Mouse (Mus musculus): ENCODE measurements around the gene Defb47.

Gene Defb47

DNA sequence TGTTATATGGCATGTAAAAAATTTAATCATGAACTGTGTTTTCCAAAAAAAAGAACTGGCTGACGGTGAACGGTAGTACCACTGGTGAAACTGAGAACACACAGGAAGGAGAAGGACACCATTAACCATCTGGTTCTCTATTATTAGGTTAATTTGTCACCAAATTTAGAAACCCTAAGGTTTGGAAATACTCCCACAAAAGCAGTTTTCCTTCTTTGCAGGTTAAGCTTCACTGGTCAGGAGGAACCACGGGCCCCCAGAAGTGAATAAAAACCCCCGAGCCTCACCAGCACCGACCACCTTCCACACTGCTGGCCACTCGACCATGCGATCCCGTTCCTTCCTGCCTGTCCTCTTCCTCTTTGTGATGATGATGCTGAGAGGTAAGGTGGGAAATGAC lies at the start of gene Defb47:
Defb47 (plus strand) TSS at position 301 of the 400 bp plus-strand sequence.
- DNase-seq (ENCODE audit: low read depth, low spot score), result no peak

DNA sequence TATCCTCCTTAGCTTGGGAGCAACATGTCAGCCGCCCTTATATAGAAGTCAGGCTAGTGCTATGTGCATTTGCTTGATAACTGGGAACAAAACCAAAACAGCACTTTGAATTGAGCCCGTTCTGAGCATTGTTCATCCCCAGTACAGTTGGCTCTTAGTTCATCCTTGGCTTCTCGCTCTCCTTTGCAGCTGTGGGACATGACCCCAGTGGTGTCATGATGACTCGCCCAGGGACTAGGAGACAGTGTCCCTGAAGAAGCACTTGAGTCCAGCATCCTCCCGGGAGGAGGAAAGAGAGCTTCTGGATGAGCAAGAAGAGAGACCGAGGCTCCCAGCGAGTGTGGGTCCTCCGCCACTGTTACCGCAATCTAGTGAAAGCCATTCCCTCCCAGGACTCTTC lies 41.8 kb upstream of the Defb47 start:
- no peak for DNase-seq (ENCODE audit: low read depth, low spot score)

DNA sequence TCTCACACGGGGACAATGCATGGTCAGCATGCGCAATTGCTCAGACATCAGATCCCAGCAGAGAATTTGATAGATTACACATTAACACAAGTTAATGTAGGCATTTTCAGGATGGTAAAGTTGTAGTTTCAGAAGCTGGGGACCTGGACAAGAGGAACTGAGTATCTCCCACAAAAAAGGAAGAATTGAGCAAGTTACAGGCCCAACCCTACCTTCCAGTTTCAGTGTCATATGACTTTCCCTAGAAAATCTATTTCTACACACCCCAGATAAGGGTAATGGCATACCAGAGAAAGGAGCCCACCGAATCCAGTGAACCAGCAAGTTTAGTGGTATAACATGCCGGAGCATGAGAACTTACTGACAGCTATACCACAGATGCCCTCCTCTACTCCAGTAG lies 34.2 kb upstream of the Defb47 start:
- no peak for DNase-seq (ENCODE audit: low read depth, low spot score)

DNA sequence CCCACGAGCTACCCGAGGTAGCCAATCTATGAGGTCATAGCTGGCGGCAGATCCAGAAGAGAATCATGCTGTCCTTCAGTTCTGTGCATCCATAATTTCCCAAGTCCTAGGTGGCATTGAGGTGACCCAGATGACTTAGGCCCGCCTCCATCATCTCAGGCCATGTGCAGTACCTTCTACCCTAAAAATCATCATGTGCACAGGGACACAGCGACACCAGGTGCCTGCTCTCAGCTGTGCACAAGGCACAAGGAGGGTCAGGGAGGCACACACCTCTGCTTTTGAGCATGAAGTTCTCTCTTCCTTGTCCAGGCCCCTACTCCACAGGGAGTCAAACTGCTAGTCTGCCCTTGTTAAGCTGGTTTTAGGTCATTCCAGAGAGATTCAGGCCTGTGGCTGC lies 32.5 kb upstream of the Defb47 start:
- DNase-seq (ENCODE audit: low read depth, low spot score), result peak; percentile 42

DNA sequence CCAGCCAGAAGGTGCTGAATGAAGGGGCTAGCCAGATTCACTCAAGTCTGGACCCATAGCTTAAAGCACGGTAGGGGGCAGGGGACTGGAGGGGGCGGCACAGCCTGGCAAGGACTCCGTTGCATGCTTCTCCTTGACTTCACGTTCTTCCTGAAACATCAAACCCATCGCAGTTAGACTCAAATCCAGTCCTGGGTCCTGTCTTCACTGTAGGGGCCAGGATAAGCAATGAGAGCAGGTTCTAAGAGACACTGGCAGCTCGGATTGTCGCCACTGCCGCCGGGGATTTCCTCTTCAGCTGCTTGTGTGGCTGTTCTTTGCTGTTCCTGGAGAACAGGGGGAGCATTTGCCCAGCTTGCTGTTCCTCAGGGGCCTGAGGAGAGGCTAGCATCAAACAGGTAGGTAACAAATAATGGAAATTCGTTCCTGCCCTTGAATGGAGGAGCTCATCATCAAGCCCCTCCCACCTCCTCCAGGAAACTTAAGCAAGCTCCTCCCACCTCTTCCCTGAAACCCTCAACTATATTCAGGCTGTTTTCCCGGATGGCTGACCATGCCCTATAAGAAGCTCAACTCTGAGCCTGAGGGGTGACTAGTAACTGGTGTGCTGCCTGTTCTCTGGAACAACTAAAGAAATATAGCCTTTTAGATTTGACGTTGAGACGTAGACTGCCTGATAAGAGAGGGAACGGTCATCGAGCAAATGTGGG lies 31.9 kb upstream of the Defb47 start:
- peak; percentile 54 for DNase-seq (ENCODE audit: low read depth, low spot score)

DNA sequence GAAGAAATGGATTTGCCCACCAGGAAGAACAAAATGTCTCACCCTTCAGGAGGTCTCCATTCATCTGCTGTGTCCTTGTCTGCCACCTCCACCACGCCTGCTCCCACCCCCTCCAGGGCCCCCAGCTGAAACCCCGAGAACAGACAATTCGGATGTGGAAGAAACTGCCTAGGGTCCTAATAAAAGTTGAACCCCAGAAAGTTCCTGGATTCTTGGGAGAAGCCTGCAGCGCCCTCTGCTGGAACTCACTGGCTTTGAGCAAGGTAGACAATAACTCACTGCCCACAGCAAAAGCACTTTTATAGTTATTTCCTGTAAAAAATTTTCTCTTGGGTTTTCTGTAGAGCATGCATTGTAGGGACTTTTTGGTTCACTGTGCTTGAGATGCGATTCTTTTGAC lies 22.8 kb upstream of the Defb47 start:
- peak; percentile 61 for DNase-seq (ENCODE audit: low read depth, low spot score)

DNA sequence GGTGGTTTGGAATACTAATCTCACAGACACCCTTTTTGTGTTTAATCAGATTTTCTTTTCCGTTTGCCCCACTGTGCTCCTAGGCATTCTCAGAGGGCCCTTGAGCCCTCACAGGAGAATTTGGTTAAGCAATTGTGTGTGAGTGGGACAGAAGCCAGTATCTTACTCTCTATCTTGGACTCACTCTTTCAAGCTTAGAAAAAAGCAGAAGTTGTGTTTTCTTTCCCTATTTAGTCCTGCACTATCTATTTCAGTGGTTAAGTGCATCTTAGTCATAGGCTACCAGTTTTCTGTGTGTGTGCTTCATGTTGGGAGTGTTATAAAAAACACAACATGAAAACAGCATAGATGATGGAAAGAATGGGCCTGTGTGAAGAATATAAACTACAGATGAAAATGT lies 18.1 kb upstream of the Defb47 start:
- no peak for DNase-seq (ENCODE audit: low read depth, low spot score)

DNA sequence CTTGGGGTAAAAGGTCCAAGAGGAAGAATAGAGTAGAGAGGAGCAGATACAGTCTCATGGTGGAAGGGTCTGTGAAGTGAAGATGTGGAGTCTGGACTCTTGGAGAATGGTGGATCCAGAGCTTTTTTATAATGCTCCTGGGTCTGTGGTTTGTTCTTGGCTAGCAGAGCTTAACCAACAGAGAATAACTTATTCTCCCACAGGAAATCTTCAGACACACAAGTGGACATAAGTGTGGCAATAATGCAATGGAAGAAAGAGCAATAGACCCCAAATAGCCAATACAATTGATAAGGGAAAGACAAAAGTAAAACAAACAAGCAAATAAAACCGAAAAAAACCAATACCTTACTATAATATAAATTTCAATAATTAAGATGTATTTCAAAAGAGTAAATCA lies 13.5 kb upstream of the Defb47 start, which contains the start of gene Defb48:
Defb48 (minus strand) TSS at position 101 of the 400 bp plus-strand sequence.
- no peak for DNase-seq (ENCODE audit: low read depth, low spot score)

DNA sequence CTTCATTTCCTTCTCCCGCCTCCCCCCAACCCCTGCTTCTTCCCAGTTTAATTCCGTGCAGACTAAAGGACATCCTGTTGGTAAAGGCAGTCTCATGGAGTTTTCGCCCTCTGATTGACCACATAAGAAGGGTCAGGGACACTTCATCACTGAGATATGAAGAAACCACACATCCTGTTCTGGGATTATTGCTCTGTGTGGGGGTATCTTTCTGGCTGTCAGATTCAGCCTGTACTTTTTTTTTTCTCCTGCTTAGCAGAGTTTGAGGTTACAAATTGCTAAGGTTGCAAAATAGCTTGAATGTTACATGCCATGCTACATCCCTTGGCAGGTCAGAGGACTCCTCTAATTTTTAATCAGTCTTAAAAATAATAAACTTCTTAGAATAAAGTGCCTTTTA lies 6.6 kb upstream of the Defb47 start:
- DNase-seq (ENCODE audit: low read depth, low spot score), result no peak

DNA sequence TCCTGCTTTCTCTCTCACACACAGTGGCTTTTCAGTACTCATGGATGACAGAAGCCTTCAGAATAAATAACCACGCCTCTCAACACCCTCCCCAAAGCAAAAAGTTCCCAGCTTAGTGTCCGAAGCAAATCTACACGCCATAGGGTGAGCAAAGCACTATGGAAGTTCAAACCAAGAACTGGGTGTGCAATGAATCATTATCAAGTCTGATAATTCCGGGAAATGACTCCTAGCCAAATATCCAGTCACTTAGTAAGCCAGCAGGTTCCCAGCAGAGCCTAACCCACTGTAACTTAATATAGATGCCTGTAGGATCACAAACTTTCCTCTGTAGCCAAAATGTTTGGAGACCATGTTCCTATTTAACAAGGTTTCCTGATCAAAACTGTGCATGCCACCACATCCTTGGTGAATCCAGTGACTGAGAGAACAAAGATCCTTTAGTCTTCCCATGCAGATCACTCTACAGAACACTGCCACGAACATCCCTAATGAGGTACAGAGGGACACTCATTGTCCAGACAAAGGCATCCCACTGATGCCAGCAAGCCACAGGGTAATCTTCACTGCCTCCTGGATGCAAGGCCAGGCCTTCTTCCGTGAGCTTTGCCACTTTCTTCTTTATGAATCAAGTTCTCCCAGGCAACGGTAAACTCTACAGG lies 5.9 kb upstream of the Defb47 start:
- no peak for DNase-seq (ENCODE audit: low read depth, low spot score)

DNA sequence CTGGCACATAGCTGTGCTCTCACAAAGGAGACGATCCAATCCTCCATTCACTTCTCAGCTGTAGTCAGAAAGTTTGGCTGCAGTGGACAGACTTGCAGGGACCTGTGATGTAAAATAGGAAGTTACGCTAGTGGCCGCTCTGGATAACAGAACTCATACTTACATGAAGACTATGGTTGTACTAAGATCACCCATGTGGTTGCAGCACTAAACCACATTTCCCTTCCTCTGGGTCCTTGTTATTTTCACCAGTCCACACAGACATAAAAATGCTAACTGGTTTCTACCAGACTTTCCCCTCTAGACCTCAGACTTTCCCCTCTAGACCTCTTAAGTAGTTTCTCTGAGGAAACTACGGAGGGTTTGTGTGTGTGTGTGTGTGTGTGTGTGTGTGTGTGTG lies 1.1 kb downstream of the Defb47 start:
- DNase-seq (ENCODE audit: low read depth, low spot score), result no peak

DNA sequence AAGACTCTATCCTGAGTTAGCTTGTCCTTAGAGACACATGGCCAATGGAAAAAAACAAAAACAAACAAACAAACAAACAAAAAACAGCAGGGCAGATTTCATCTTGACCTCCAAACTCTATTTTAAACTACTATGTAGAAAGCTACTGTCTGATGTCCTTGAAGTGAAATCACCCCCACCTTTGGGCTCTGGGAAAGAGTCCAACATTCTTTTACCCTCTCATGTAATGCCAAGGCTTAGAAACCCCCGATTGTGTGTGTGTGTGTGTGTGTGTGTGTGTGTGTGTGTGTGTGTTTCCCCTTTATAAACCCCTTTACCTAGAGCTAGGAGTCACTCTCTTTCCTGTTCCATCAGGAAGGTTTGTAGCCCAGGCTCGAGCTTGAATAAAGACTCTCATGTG lies 4.7 kb downstream of the Defb47 start:
- DNase-seq (ENCODE audit: low read depth, low spot score), result no peak

DNA sequence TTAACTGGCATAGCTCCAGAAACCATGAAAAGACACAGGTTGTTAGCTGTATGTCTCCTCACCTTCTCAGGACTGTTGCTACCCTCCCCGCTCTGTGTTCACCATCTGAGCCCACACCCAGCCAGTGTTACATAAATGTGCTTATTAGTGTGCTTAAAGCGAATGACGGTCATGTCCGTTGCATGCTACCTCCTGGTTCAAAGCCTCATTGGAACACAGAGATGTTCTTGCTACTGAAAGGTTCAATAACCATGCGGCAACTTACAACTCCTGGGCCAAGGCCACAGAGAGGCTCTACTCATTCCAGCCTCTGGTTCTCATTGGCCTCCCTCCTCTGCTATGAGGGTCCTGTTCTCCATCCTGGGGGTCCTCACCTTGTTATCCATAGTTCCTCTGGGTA lies 13.6 kb downstream of the Defb47 start, which contains the start of gene Defb43:
Defb43 (plus strand) TSS at position 301 of the 400 bp plus-strand sequence.
- DNase-seq (ENCODE audit: low read depth, low spot score), result no peak

DNA sequence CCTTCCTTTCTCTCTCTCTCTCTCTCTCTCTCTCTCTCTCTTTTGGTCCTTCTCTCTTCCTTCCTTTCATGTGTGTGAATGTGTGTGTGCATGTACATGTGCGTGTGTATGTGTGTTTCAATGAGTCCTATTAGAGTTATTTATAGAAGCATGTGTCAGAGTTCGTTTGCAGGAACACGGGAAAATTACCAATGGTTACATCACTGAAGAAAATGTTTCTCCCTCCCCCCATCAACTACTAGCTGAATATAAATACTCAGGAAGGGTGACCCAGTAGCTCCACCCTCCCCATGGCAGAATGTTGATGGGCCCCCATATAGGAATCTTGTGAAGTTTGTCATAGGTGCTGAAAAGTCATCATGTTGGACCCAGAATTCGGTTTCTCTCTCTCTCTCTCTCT lies 15.2 kb downstream of the Defb47 start:
- DNase-seq (ENCODE audit: low read depth, low spot score), result no peak

DNA sequence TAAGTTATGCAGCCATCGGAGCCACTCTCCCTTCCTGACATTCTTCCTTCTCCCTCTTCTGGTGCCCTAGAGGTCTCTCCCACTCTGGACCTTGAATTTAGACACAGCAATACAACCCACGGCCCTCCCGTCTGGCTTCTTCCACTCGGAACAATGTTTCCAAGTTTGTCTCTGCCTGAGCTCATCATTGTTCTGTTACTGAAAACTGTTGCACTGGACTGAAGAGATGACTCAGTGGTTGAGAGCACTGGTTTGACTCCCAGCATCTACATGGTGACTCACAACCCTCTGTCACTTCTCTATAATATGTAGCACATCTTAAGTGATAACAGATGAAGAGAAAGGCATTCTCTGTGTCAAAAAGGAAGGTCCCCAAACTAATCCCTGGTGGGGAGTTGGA lies 16.8 kb downstream of the Defb47 start:
- no peak for DNase-seq (ENCODE audit: low read depth, low spot score)

DNA sequence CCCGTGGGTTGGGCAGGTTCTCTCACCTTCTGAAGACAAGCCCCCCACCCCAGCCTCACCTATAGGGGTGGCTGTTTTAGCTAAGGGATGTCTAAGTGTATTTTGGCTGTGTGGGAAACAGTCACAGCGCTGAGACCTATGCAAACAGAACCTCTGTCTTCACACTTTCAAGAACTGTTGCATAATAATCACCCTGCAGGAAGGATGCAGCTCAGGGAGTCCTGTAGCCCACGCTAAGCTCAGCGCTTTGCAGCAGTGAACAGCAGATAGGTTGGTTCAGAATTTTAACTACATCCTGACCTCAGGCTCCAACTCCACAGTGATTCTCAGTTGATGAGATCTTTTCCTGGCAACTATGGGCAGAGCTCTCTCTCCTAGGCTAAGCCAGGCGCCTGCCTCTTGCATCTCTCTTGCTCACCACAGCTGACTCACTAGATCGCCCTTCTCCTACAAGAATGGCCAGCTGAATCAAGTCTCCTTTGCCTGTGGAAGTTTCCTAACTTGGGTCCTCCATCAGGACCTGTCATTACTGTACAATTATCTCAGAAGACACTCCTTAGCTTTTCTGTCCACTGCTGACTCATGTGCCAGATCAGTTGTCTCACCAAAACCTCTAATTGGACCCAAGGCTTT lies 22.8 kb downstream of the Defb47 start:
- DNase-seq (ENCODE audit: low read depth, low spot score), result no peak

DNA sequence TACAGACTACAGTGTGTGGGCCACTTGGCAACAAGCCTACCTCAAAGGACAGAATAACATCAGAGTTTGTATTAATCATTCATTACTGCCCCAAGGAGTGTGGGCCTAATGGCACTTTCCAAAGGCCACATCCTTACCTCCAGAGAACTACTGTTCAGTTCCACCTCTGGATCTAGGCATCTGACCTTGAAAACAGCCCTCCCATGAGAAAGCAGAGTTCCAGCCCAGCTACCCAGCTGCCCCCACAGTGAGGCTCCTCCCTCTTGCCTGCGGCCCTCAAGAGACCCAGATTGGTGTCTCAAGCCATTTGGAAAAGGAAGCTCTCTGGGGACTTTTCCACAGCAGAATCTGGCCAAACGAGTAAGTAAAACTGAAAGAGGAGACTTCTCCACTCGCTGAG lies 48.8 kb downstream of the Defb47 start, which contains the start of gene Defb42:
Defb42 (plus strand) TSS at position 301 of the 400 bp plus-strand sequence.
- DNase-seq (ENCODE audit: low read depth, low spot score), result no peak

DNA sequence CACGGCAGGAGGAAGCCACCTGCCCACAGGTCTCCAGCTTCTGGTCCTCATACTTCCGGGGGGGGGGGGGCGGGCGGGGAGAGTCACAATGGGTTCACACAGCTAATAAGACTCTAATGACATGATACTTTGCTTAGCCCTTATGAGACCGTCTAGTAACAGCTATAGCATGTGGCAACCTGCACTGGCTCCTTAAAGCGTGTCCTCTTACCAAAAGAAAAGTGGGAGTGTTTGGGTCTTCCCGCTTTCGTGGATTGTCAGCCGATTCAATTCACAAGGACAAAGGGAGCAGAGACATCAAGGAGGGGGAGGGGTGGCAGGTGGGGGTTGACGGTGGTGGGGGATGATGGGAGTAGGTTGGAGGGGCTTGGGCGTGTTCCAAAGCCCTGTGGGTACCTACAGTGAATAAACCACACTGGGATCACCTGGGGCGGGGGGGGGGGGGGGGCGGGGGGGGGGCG lies 52.1 kb downstream of the Defb47 start, which contains the start of gene Defb30:
Defb30 (minus strand) TSS at position 51 of the 461 bp plus-strand sequence.
- DNase-seq (ENCODE audit: low read depth, low spot score), result peak; percentile 74

All from R1 (cell line).